Mouse (Mus musculus) embryonic facial prominence, embryonic 11.5 days (tissue): ENCODE data around the gene Dclk3. TPM values are rescaled to one million over a fixed set of nuclear protein-coding genes. Genes with fewer than 3 reads are reported as not detected.

ENCODE experiments used
- ATAC-seq: fragments of 200-750 bp; cut with Nextera tagmentation; replicated peaks from 2 replicates; pipeline ENCODE4 v1.8.0; 2017; ENCODE audit warnings: low read depth; ENCODE audit not compliant: insufficient number of reproducible peaks, low FRiP score, low TSS enrichment
- DNase-seq: peaks from one replicate; pipeline ENCODE4 v3.0.0-alpha.2; 2015; ENCODE audit warnings: low spot score
- H3K27ac ChIP-seq: fragments of 300-500 bp; sonication (generic); replicated peaks from 2 replicates; pipeline ENCODE4 v1.5.1; 2014; ENCODE audit warnings: mild to moderate bottlenecking, low read depth, low read length, control low read depth
- H3K27me3 ChIP-seq: fragments of 300-500 bp; sonication (generic); 2 replicates; pipeline ENCODE4 v1.6.1; 2014; ENCODE audit warnings: mild to moderate bottlenecking, low read length, moderate library complexity, mixed read lengths; ENCODE audit not compliant: control insufficient read depth, insufficient read depth
- H3K36me3 ChIP-seq: fragments of 300-500 bp; sonication (generic); replicated peaks from 2 replicates; pipeline ENCODE4 v1.6.1; 2014; ENCODE audit warnings: low read depth, mild to moderate bottlenecking, low read length, moderate library complexity, mixed read lengths; ENCODE audit not compliant: control insufficient read depth, insufficient read depth
- H3K4me1 ChIP-seq: fragments of 300-500 bp; sonication (generic); 2 replicates; pipeline ENCODE4 v1.6.1; 2014; ENCODE audit warnings: low read length, mixed read lengths; ENCODE audit not compliant: control insufficient read depth, insufficient read depth
- H3K4me2 ChIP-seq: fragments of 300-500 bp; sonication (generic); 2 replicates; pipeline ENCODE4 v1.6.1; 2014; ENCODE audit warnings: low read depth, mild to moderate bottlenecking, control low read depth, low read length, moderate library complexity
- H3K4me3 ChIP-seq: fragments of 300-500 bp; sonication (generic); 2 replicates; pipeline ENCODE4 v1.5.1; 2014; ENCODE audit warnings: low read depth, low read length, control low read depth
- H3K9ac ChIP-seq: fragments of 300-500 bp; sonication (generic); replicated peaks from 2 replicates; pipeline ENCODE4 v1.6.1; 2014; ENCODE audit warnings: mild to moderate bottlenecking, control low read depth, low read length
- H3K9me3 ChIP-seq: fragments of 300-500 bp; sonication (generic); replicated peaks from 2 replicates; pipeline ENCODE4 v1.6.1; 2016; ENCODE audit warnings: mild to moderate bottlenecking, low read length, inconsistent platforms, mixed read lengths; ENCODE audit not compliant: control insufficient read depth
- WGBS: fragments of 180-500 bp; shearing (Covaris S2); extraction: QIAGEN DNeasy Blood & Tissue Kit; methylation state at CpG from one replicate; pipeline ENCODE4 v1.1.7; 2014; 5-methylcytosine and 5-hydroxymethylcytosine counted together
- polyA plus RNA-seq: library from polyadenylated mRNA; unstranded; fragments of >200 nt; fragmentation: Nextera tagmentation; extraction: Ambion mirVana; gene quantifications from 2 replicates; pipeline ENCODE4 v1.2.1, GENCODE M21; 2014

The Dclk3 gene
- 0.58 and 1.1 TPM in 2 replicates for polyA plus RNA-seq

- peak within 1 kb of the TSS; percentile 80 for H3K4me2 ChIP-seq
- ATAC-seq (peak; percentile 72), DNase-seq (peak; percentile 43)
- H3K36me3 ChIP-seq = no peaks in the 10 kb centered on the region
- peaks cover 15% of the 10 kb centered on the region for H3K27me3 ChIP-seq
- H3K4me1 ChIP-seq = no peaks in the 10 kb centered on the region; the same call in 1 of the 2 replicates
- H3K4me3 ChIP-seq = peak within 1 kb of the TSS; percentile 45
- peak within 1 kb of the TSS; percentile 47; the same call in 1 of the 2 replicates for H3K9ac ChIP-seq
- no peaks in the 10 kb centered on the region for H3K9me3 ChIP-seq
- 5% methylated on average over 37 of the region's 57 CpGs for WGBS
- no peak within 1 kb of the TSS for H3K27ac ChIP-seq
These were observed at the start of gene Dclk3 for GRCm38 (mm10) chr9:111438904-111439835. Gene Dclk3, plus strand, starts transcription at chr9:111439081.

- Histone ChIP-seq H3K9ac (no peak overlapping the region), H3K4me3 (no peak overlapping the region), H3K4me1 (no peaks in the 10 kb centered on the region), H3K4me2 (no peak overlapping the region), H3K36me3 (no peaks in the 10 kb centered on the region), H3K27me3 (no peaks in the 10 kb centered on the region), H3K27ac (no peak overlapping the region), H3K9me3 (no peaks in the 10 kb centered on the region)
- DNase-seq (no peak), ATAC-seq (no peak)
- 85% methylated on average over 9 of the region's 9 CpGs for WGBS
These were observed 48.9 kb upstream of the Dclk3 start for GRCm38 (mm10) chr9:111390016-111390415.

GRCm38 (mm10) chr9:111391036-111391435 is 47.8 kb upstream of the Dclk3 start:
- Histone ChIP-seq H3K27ac (no peak overlapping the region), H3K9me3 (no peaks in the 10 kb centered on the region), H3K9ac (no peak overlapping the region), H3K4me1 (no peaks in the 10 kb centered on the region), H3K4me2 (no peak overlapping the region), H3K27me3 (no peaks in the 10 kb centered on the region), H3K36me3 (no peaks in the 10 kb centered on the region), H3K4me3 (no peak overlapping the region)
- DNase-seq (no peak), ATAC-seq (no peak)
- 78% methylated on average over 8 of the region's 8 CpGs for WGBS

GRCm38 (mm10) chr9:111391926-111392442 is 46.9 kb upstream of the Dclk3 start:
- Histone ChIP-seq H3K4me2 (no peak overlapping the region), H3K9me3 (no peaks in the 10 kb centered on the region), H3K27ac (no peak overlapping the region), H3K4me3 (no peak overlapping the region), H3K36me3 (no peaks in the 10 kb centered on the region), H3K9ac (no peak overlapping the region), H3K27me3 (no peaks in the 10 kb centered on the region), H3K4me1 (no peaks in the 10 kb centered on the region)
- no peak for DNase-seq
- 89% methylated on average over 18 of the region's 18 CpGs for WGBS
- no peak for ATAC-seq

GRCm38 (mm10) chr9:111395265-111395664 is 43.6 kb upstream of the Dclk3 start:
- H3K4me3 ChIP-seq = no peak overlapping the region

GRCm38 (mm10) chr9:111398059-111398458 is 40.8 kb upstream of the Dclk3 start:
- Histone ChIP-seq H3K27me3 (no peaks in the 10 kb centered on the region), H3K4me3 (no peak overlapping the region), H3K9me3 (no peaks in the 10 kb centered on the region), H3K4me1 (no peaks in the 10 kb centered on the region), H3K9ac (no peak overlapping the region), H3K4me2 (no peak overlapping the region), H3K27ac (no peak overlapping the region), H3K36me3 (no peaks in the 10 kb centered on the region)
- 80% methylated on average over 2 of the region's 2 CpGs for WGBS
- ATAC-seq = no peak
- DNase-seq = no peak

More at GRCm38 (mm10) chr9:111395265-111395664, 43.6 kb upstream of the Dclk3 start:
- no peaks in the 10 kb centered on the region for H3K27me3 ChIP-seq
- ATAC-seq (no peak), DNase-seq (no peak)
- WGBS = 71% methylated on average over 5 of the region's 5 CpGs
- no peaks in the 10 kb centered on the region for H3K4me1 ChIP-seq
- no peaks in the 10 kb centered on the region for H3K9me3 ChIP-seq
- H3K9ac ChIP-seq = no peak overlapping the region
- H3K36me3 ChIP-seq = no peaks in the 10 kb centered on the region
- no peak overlapping the region for H3K4me2 ChIP-seq
- H3K27ac ChIP-seq = no peak overlapping the region

- ATAC-seq (no peak), DNase-seq (no peak)
- H3K27me3 ChIP-seq = no peaks in the 10 kb centered on the region
- H3K9me3 ChIP-seq = no peaks in the 10 kb centered on the region
- WGBS = 83% methylated on average over 4 of the region's 4 CpGs
- H3K4me1 ChIP-seq = no peaks in the 10 kb centered on the region
- no peak overlapping the region for H3K4me2 ChIP-seq
- no peak overlapping the region for H3K9ac ChIP-seq
- no peak overlapping the region for H3K4me3 ChIP-seq
- H3K36me3 ChIP-seq = no peaks in the 10 kb centered on the region
- no peak overlapping the region for H3K27ac ChIP-seq
These were observed 38.8 kb upstream of the Dclk3 start for GRCm38 (mm10) chr9:111400089-111400488.

GRCm38 (mm10) chr9:111403159-111403558 is 35.7 kb upstream of the Dclk3 start:
- 84% methylated on average over 4 of the region's 4 CpGs for WGBS
- H3K4me3 ChIP-seq = no peak overlapping the region
- H3K27ac ChIP-seq = no peak overlapping the region
- no peaks in the 10 kb centered on the region for H3K4me1 ChIP-seq
- H3K9me3 ChIP-seq = no peaks in the 10 kb centered on the region
- no peaks in the 10 kb centered on the region for H3K36me3 ChIP-seq
- H3K27me3 ChIP-seq = no peaks in the 10 kb centered on the region
- ATAC-seq = no peak
- no peak overlapping the region for H3K4me2 ChIP-seq
- no peak for DNase-seq
- H3K9ac ChIP-seq = no peak overlapping the region
